Mouse (Mus musculus) forelimb bud, embryonic 11.5 days (tissue): Measurements from ENCODE around the gene Asna1.

Source experiments
- DNase-seq: peaks from one replicate; pipeline ENCODE4 v3.0.0-alpha.2; 2012; ENCODE audit warnings: low read depth, low spot score

Asna1 gene

GRCm38 (mm10) chr8:85025098-85025932 lies at the start of gene Asna1:
Asna1 (minus strand) TSS chr8:85025281.
- peak; percentile 96 for DNase-seq

DNA sequence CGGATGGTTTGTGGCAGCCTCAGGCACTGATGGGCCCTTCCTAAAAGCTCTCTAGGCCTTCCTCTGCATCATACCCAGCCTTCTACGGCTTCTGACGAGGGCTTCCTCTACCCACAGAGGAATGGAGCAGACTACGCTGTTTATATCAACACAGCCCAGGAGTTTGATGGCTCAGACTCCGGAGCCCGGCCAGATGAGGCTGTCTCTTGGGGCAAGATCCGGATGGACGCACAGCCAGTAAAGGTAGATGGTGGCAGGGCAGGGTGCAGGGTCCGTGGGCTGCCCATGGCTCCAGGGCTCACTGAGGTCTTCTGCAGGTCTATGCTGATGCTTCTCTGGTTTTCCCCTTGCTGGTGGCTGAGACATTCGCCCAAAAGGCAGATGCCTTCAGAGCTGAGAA lies 49.5 kb upstream of the Asna1 start:
- no peak for DNase-seq

- DNase-seq: no peak
Measured at GRCm38 (mm10) chr8:85074167-85074566, 49.1 kb upstream of the Asna1 start.

DNA sequence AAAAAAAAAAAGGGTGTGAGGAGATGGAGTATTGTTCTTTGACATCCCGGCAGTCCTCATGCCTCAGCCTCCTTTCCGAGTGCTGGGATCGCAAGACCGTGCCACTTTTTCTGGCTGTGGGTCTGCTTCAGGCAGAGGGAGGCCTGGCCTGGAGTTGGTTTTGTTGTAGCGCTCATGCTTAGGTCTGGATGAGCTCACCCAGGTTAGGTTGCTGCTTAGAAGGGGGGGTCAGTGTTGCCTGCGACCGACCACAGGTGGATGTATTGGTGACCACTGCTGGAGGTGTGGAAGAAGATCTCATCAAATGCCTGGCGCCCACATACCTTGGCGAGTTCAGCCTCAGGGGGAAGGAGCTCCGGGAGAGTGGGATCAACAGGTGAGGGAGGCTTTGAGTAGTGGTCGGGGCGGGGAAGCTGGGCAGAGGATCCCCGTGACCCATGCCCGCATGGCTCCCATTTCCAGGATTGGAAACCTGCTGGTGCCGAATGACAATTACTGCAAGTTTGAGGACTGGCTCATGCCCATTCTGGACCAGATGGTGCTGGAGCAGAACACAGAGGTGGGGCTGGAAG lies 48.0 kb upstream of the Asna1 start:
- DNase-seq: no peak

GRCm38 (mm10) chr8:85072364-85072929 lies 47.4 kb upstream of the Asna1 start:
- DNase-seq: no peak

- peak; percentile 88 for DNase-seq
Measured at GRCm38 (mm10) chr8:85071514-85072281, 46.6 kb upstream of the Asna1 start, which contains the start of gene Dhps. Dhps (plus strand) TSS chr8:85071757.

- DNase-seq: no peak
Measured at GRCm38 (mm10) chr8:85071041-85071440, 46.0 kb upstream of the Asna1 start.

- DNase-seq: no peak
Measured at GRCm38 (mm10) chr8:85067982-85068381, 42.9 kb upstream of the Asna1 start, which contains the start of gene Gm5741. Gm5741 (minus strand) TSS chr8:85067982.

- no peak for DNase-seq
Measured at GRCm38 (mm10) chr8:85067155-85067554, 42.1 kb upstream of the Asna1 start.

- no peak for DNase-seq
Measured at GRCm38 (mm10) chr8:85065213-85065612, 40.1 kb upstream of the Asna1 start.

- DNase-seq: no peak
Measured at GRCm38 (mm10) chr8:85062603-85063002, 37.5 kb upstream of the Asna1 start.

- peak; percentile 94 for DNase-seq
Measured at GRCm38 (mm10) chr8:85059879-85060616, 35.0 kb upstream of the Asna1 start, which contains the start of gene Fbxw9. Fbxw9 (plus strand) TSS chr8:85060055.

- no peak for DNase-seq
Measured at GRCm38 (mm10) chr8:85057367-85057766, 32.3 kb upstream of the Asna1 start.

DNA sequence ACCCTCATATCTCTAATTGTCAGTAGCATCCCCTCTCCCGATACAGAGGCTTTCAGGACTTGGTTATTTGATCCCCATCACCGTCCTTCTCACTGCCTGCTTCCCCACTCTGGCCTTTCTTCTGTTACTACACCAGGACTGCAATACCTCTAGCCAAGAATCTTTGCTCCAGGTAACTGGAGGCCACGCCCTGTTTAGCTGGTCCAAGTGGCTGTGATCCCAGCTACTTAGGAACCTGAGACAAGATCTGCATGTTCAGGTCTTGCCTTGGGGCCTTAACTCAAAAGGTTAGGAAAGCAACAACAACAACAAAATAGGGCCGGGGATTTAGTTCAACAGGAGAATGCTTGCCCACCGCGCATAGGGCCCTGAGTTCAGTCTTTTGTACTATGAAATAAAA lies 18.5 kb upstream of the Asna1 start:
- DNase-seq: no peak

DNA sequence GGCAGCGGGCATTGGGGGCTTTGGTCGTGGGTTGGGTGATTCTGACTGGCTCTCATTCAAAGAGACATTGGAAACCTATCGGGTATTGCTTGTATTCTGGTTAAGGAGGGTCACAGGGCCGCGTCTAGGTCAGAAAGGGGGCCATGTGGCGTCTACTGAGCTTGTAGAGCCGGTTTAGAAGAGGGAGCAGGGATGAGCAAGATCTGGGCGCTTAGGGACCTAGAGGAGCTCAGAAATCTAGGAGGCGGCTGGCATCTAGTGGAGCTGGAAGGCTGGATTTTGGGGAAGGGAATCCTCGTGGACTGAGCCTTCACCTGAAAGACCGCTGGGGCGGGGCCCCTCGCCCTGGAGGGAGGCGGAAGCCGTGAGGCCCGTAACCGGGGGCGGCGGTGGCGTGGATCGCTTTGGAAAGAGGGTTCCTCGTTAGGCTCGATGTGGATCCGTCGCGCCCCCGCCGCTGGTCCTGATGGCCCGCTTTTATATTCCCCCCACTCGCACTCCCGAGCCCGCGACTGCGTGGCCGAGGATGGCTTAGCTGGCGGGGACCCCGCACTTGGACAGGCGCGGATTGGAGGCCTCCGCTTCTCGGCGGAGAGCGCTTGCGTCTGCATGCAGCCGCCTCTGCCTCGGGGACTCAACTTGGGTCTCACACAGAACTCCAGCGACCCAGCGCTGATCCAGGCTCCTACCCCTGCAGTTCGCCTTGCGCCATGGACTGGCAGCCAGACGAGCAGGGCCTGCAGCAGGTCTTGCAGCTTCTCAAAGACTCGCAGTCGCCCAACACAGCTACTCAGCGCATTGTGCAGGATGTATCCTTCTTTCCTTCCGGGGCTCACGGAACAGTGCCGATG lies 12.8 kb upstream of the Asna1 start:
- peak; percentile 18 for DNase-seq

DNA sequence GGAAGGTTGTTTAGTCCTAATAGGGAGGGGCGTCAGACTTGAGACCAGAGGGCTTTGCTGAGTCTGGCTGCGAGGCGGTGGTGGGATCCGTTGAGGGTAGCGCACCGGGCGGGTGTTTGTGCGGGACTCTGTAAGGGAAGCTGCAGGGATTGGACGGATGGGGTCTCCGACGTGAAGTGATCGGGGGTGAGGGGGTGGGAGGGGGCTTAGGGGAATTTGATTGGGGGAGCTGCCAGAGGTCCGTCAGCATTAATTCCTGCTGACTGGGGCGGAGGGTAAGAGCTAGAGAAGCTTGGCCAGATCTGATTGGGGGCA lies 12.2 kb upstream of the Asna1 start:
- peak; percentile 61 for DNase-seq

GRCm38 (mm10) chr8:85036718-85037365 lies 11.8 kb upstream of the Asna1 start, which contains the start of gene Tnpo2:
Tnpo2 (plus strand) TSS chr8:85036915.
- peak; percentile 97 for DNase-seq

- DNase-seq: no peak
Measured at GRCm38 (mm10) chr8:85036381-85036717, 11.3 kb upstream of the Asna1 start.

- no peak for DNase-seq
Measured at GRCm38 (mm10) chr8:85035728-85036310, 10.7 kb upstream of the Asna1 start.
